Mouse (Mus musculus) ES-E14 (cell line): Measurements from ENCODE around the gene Sugp1.

Experiments used
- CHD2 ChIP-seq: IDR thresholded peaks from 2 replicates; pipeline ENCODE4 v1.6.1; 2014; ENCODE audit warnings: mild to moderate bottlenecking, low read depth, low read length, inconsistent platforms
- MAFK ChIP-seq: IDR thresholded peaks from 2 replicates; pipeline ENCODE4 v1.6.1; 2014; ENCODE audit warnings: mild to moderate bottlenecking, low read depth, low read length, inconsistent platforms; ENCODE audit not compliant: insufficient read depth
- ZNF384 ChIP-seq: IDR thresholded peaks from 2 replicates; pipeline ENCODE4 v1.6.1; 2012; ENCODE audit warnings: low read depth, low read length, inconsistent platforms

- no peak for TF ChIP-seq CHD2
- no peak for TF ChIP-seq ZNF384
- no peak for TF ChIP-seq MAFK
Measured at GRCm38 (mm10) chr8:70073682-70074081, 31.1 kb downstream of the Sugp1 start.
